Mouse (Mus musculus) kidney, adult 8-10 months (tissue): ENCODE results near the gene Olfr906.

Source experiments
- DNase-seq, 2 experiments: peaks; one replicate each; pipeline ENCODE4 v3.0.0; 2022

Olfr906 gene

DNA sequence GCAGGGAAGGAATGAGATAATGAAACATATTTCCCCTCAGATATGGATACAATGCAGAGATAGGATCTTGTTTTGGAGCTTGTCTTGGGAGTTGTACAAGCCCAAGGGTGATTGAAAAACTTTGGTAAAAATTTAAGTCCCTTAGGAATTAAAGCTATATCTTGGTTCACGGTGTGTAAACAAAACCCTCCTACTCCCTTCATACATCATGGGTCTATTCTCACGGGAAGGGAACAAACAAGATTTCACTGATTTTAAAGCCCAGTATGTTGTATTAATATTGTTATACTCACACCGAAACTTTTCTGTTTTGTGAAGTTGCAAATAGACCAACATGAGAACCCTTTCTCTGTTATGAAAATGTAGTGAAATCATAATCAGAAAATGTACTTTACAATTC lies at the start of gene Olfr906:
TSS of gene Olfr906 (plus strand) at position 301 of the 400 bp plus-strand sequence.
- DNase-seq, result no peak

DNA sequence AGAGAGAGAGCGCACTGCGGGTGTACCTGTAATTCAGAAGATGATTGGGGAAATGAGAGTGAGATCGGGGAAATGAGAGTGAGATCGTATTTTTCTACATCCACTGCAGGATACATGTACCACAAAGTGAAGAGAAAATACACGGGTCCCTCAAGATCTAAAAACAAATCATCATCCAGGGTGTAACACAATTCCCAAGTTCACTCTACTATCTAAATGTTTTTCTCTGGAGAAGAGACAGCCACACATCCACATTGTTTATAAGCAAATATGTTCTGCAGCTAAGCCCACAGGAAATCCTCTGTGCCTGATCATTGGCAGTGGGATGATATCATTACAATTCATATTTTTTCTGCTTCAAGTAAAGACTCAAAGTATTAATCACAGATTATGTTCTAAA lies 39.5 kb upstream of the Olfr906 start, which contains the start of gene Olfr902:
TSS of gene Olfr902 (plus strand) at position 301 of the 400 bp plus-strand sequence.
- DNase-seq, result no peak

DNA sequence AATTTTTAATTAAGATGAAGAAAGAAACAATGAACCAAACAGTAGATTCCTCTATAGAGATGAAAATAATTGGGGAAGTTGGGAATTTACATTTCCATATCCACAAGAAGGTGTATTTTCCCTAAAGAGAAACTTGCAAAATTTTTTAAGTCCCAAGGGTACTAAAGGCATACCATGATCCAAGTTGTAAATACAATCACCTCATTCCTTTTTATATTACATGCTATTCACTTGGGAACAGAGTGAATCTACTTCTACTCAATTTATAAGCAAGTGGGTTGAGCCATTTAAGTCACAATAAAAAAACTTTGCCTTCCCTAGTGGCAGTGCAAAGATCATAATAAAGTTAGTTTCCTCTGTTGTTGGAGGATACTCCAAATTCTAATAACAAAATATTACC lies 24.0 kb upstream of the Olfr906 start, which contains the start of gene Olfr904:
TSS of gene Olfr904 (plus strand) at position 301 of the 400 bp plus-strand sequence.
- DNase-seq, result no peak

DNA sequence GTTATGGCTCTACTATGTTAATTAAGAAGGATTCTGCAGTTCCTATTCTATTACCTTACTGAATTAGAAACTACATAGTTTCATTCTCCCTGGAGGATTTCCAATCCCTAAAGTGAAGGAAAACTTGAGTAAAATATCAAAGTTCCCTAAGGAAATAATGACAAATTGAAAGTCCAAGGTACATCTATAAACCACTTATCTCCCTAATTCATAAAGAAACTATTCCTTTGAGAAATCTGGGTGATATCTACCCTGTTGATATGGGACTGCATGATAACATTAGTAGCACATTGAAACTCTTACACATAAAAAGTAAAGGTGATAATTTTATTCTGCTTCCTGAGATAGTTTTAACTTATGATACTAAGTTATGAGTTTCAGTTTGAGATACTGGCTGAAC lies 16.1 kb upstream of the Olfr906 start, which contains the start of gene Olfr905:
TSS of gene Olfr905 (plus strand) at position 301 of the 400 bp plus-strand sequence.
- DNase-seq, result no peak

DNA sequence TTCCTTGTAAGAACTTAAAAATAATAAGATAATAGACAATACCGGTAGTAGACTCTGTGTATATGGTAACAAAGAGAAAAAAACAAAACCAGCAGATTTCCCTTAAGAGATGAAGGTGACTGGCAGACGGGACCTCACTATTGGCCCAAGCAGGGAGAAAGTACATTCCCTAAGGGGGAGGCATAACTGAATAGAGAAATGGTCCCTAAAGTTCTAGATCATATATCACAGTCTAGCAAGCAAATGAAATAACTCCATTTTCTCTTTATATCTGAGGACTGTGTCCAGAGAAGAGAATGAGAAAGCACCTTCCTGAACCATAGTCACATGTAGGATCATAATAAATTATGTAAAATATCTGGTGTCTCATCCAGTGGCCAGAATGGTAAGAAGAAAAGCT lies 8.6 kb downstream of the Olfr906 start, which contains the start of gene Olfr907:
TSS of gene Olfr907 (plus strand) at position 301 of the 400 bp plus-strand sequence.
- no peak for DNase-seq

DNA sequence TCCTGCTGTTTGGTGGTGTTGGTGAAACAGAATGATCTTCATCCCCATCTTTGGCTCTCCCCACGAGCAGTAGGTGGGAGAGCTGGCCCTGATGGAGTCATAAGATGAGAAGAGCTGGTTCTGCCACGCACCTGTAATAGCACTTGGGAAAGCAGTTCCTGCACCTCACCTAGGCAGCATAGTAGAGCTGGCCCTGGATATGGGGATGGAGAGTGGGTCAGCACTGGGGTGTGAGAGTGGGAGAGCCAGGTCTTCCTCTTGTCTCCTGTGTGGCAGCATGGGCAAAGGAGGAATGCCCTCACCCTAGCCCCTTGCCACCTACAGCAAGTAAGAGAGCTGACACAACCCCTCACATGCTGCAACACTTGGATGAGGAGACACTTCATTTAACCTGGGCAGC lies 25.5 kb downstream of the Olfr906 start:
- no peak for DNase-seq

DNA sequence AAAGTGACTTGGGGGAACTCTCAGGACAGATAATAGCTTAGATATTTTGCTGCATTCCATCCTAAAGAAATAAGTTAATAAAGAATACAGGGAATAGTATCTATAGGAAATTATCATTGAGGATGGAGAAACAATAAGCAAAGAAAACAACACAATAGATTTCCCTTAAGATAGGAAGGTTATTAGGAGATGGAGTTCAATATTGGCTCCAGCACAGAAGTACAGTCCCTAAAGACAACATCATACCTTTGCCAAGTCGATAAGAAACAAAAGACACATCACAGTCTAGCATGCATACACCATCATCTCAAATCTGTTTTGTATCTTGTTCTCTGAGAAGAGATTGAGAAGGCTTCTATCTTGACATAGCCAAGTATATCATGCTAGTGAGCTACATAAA lies 34.4 kb downstream of the Olfr906 start, which contains the start of gene Olfr911-ps1:
TSS of gene Olfr911-ps1 (plus strand) at position 301 of the 400 bp plus-strand sequence.
- DNase-seq, result no peak

DNA sequence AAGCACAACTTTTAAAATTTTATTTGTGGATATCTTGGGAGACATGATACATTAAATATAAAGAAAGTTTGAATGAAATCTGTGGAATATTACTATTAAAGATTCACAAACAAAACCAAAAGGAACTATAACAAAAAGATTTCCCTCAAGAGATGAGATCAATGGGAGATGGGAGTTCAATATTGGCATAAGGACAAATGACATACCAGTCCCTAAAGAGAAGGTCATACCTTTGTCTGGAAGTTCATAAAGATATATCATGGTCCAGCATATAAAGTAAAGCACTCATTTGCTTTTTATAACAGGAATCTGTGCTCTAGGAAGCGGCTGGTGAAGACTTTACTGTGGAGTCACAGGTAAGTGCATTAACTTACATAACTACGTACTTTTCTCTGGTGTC lies 50.7 kb downstream of the Olfr906 start, which contains the start of gene Olfr910:
TSS of gene Olfr910 (plus strand) at position 301 of the 400 bp plus-strand sequence.
- DNase-seq, result no peak
